In the genomic region with DNA sequence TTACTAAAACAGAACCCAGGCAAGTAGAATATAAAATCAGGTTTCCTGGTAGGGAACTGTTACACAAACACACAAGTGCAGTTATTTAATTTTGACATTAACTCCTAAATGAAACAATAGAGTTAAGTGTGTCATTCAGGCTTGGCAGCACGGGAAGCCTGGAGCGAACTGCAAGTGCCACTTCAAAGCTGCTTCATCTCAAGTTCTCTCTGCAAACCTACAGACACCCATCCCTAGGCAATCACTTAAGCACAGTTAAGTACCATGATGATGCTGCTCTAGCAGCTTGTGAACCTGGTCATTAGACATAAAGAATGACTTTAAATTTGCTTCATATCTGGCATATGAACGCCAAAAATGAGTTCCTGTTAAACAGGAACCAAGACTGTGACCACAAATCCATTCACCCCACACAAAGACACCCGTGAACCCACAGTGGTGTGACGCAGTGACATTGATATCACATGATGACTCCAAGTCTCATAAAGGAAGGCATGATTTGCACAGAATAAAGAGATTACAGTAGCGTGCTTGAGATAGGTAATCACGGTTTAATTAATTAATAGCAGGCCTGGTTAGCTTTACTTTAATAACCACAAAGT, we compare ENCODE assay signal across 27 mouse cellular contexts. TPM values are rescaled to one million over a fixed set of nuclear protein-coding genes. Genes with fewer than 3 reads are reported as not detected.
A peak's percentile ranks its signal among the peaks of the same experiment; 100 is the strongest.
DNase-seq lines count a peak whose midpoint lies in the region; ATAC-seq and TF ChIP-seq lines count a peak whose summit lies in the region.
"Had no signal": no experiment of that assay in that cellular context is flagged by ENCODE, and none has a peak within 500 bp of the region (broad histone marks: within the 10 kb centered on the region; RNA-seq: fewer than 3 reads in every experiment).

No protein-coding gene starts in this region.

- no peak for ATAC-seq in lung, embryonic 14.5 days (ENCODE audit: insufficient read depth)
- ATAC-seq in lung, postnatal 0 days: peak; percentile 78
- no peak for ATAC-seq in forebrain, embryonic 13.5 days
- ATAC-seq: forebrain, embryonic 14.5 days; hindbrain, embryonic 16.5 days had no signal

- DNase-seq in lung, embryonic 14.5 days: peak; percentile 20
- DNase-seq in lung, adult 2 months: no peak
- DNase-seq in T-cell, adult 2 months (ENCODE audit: low spot score): peak; percentile 2
- peak; percentile 81 for DNase-seq in lung, postnatal 0 days (ENCODE audit: low spot score)
- DNase-seq in naive thymus-derived CD4-positive, alpha-beta T cell, adult 2 months (ENCODE audit: low read depth): peak; percentile 20
- DNase-seq in Muller cell, postnatal 12 days (ENCODE audit: inconsistent ontology term): no peak
- DNase-seq: adrenal gland, postnatal 25 days; cerebellum, adult 11-12 months; cerebellum, adult 9-11 months; heart, postnatal 14 days; kidney, adult 2 months; kidney, postnatal 36 days; right cerebral cortex, postnatal 14 days; thymus, adult 2 months; thymus, postnatal 36 days had no signal

- H3K4me1 ChIP-seq in lung, embryonic 14.5 days (ENCODE audit: insufficient read depth): peaks cover 3% of the 10 kb centered on the region; the same call in 1 of the 2 replicates
- H3K4me1 ChIP-seq in lung, adult 2 months (ENCODE audit: control insufficient read depth, insufficient read depth, low read length): peaks cover 5% of the 10 kb centered on the region; the same call in 1 of the 2 replicates
- H3K4me1 ChIP-seq in lung, postnatal 0 days (ENCODE audit: insufficient read depth, low read depth, low read length): peaks cover 8% of the 10 kb centered on the region
- no peaks in the 10 kb centered on the region for H3K4me1 ChIP-seq in forebrain, embryonic 13.5 days
- H3K4me1 ChIP-seq: embryonic facial prominence, embryonic 15.5 days; liver, embryonic 15.5 days; midbrain, embryonic 12.5 days; neural tube, embryonic 13.5 days had no signal

- H3K9me3 ChIP-seq in lung, embryonic 14.5 days (ENCODE audit: low read depth, low read length): no peaks in the 10 kb centered on the region
- H3K9me3 ChIP-seq in lung, postnatal 0 days (ENCODE audit: low read length): no peaks in the 10 kb centered on the region
- H3K9me3 ChIP-seq in forebrain, embryonic 13.5 days (replicated peaks): no peaks in the 10 kb centered on the region
- H3K9me3 ChIP-seq: embryonic facial prominence, embryonic 15.5 days; limb, embryonic 12.5 days; liver, embryonic 15.5 days; megakaryocyte, embryonic 14.5 days; midbrain, embryonic 12.5 days; neural tube, embryonic 13.5 days had no signal

- H3K27ac ChIP-seq in lung, embryonic 14.5 days (ENCODE audit: low read depth): no peak overlapping the region
- 0 out of 2 replicates have a peak overlapping the region, but pooled peaks have one; percentile 28 for H3K27ac ChIP-seq in lung, postnatal 0 days (ENCODE audit: low read length)
- no peak overlapping the region for H3K27ac ChIP-seq in forebrain, embryonic 13.5 days
- H3K27ac ChIP-seq: embryonic facial prominence, embryonic 15.5 days; layer of hippocampus, adult 2 months; left cerebral cortex, adult 2 months; limb, embryonic 12.5 days; liver, embryonic 15.5 days; midbrain, embryonic 12.5 days; neural tube, embryonic 13.5 days had no signal

- H3K27me3 ChIP-seq in lung, embryonic 14.5 days (ENCODE audit: insufficient read depth, low read length): no peaks in the 10 kb centered on the region
- no peaks in the 10 kb centered on the region for H3K27me3 ChIP-seq in lung, postnatal 0 days (replicated peaks; ENCODE audit: insufficient read depth, low read length)
- no peaks in the 10 kb centered on the region for H3K27me3 ChIP-seq in forebrain, embryonic 13.5 days
- H3K27me3 ChIP-seq: embryonic facial prominence, embryonic 15.5 days; limb, embryonic 12.5 days; liver, embryonic 15.5 days; megakaryocyte, embryonic 14.5 days; midbrain, embryonic 12.5 days; neural tube, embryonic 13.5 days had no signal

- peaks cover 4% of the 10 kb centered on the region; the same call in 1 of the 2 replicates for H3K36me3 ChIP-seq in lung, embryonic 14.5 days (ENCODE audit: insufficient read depth)
- no peaks in the 10 kb centered on the region for H3K36me3 ChIP-seq in lung, postnatal 0 days (ENCODE audit: insufficient read depth, low read length)
- H3K36me3 ChIP-seq in forebrain, embryonic 13.5 days (ENCODE audit: poor library complexity, severe bottlenecking): no peaks in the 10 kb centered on the region

- H3K4me2 ChIP-seq in lung, embryonic 14.5 days: no peak overlapping the region
- no peak overlapping the region for H3K4me2 ChIP-seq in lung, postnatal 0 days (replicated peaks; ENCODE audit: low read depth, low read length)
- no peak overlapping the region for H3K4me2 ChIP-seq in forebrain, embryonic 13.5 days
- H3K4me2 ChIP-seq: embryonic facial prominence, embryonic 15.5 days; limb, embryonic 12.5 days; liver, embryonic 15.5 days; midbrain, embryonic 12.5 days; neural tube, embryonic 13.5 days had no signal

- TF ChIP-seq CTCF in lung, embryonic 14.5 days (IDR thresholded peaks at IDR 0.05; ENCODE audit: low read depth): no peak
- TF ChIP-seq CTCF in lung, adult 2 months (IDR thresholded peaks at IDR 0.05; ENCODE audit: insufficient read depth, low read length): no peak
- no peak for TF ChIP-seq CTCF in lung, postnatal 0 days (IDR thresholded peaks at IDR 0.05)

- WGBS in lung, embryonic 14.5 days: 69% methylated on average over 7 of the region's 7 CpGs
- 62% methylated on average over 7 of the region's 7 CpGs for WGBS in lung, adult 2 months
- WGBS in lung, postnatal 0 days: 59% methylated on average over 7 of the region's 7 CpGs
- WGBS in forebrain, embryonic 13.5 days: 82% methylated on average over 7 of the region's 7 CpGs

- no peak overlapping the region for H3K4me3 ChIP-seq in lung, embryonic 14.5 days (ENCODE audit: low read depth, low read length)
- no peak overlapping the region for H3K4me3 ChIP-seq in lung, adult 2 months (replicated peaks; ENCODE audit: extremely low read depth, low read depth, low read length)
- H3K4me3 ChIP-seq in lung, postnatal 0 days (ENCODE audit: low read depth, low read length): no peak overlapping the region
- no peak overlapping the region for H3K4me3 ChIP-seq in forebrain, embryonic 13.5 days
- H3K4me3 ChIP-seq: embryonic facial prominence, embryonic 15.5 days; layer of hippocampus, adult 2 months; left cerebral cortex, adult 2 months; limb, embryonic 12.5 days; liver, embryonic 15.5 days; megakaryocyte, embryonic 14.5 days; midbrain, embryonic 12.5 days; myocyte; neural tube, embryonic 13.5 days had no signal

- H3K9ac ChIP-seq in lung, embryonic 14.5 days: no peak overlapping the region
- H3K9ac ChIP-seq in lung, postnatal 0 days (replicated peaks; ENCODE audit: low read depth): no peak overlapping the region
- H3K9ac ChIP-seq in forebrain, embryonic 13.5 days: no peak overlapping the region
- H3K9ac ChIP-seq: embryonic facial prominence, embryonic 15.5 days; limb, embryonic 12.5 days; liver, embryonic 15.5 days; midbrain, embryonic 12.5 days; neural tube, embryonic 13.5 days had no signal

- no peak for TF ChIP-seq POLR2A in lung, adult 2 months (IDR thresholded peaks at IDR 0.05; ENCODE audit: borderline replicate concordance, extremely low read depth, low read depth, low read length)

- TF ChIP-seq EP300 in lung, postnatal 0 days (IDR thresholded peaks at IDR 0.05): peak; percentile 64

RNA-seq across cellular contexts. Expression of a gene that starts 33.3 kb away (rescaled TPM):
- 54.1 and 56.8 TPM in 2 replicates for polyA plus RNA-seq in lung, embryonic 14.5 days (2014; fragmentation: Nextera tagmentation; extraction: Ambion mirVana)
- polyA plus RNA-seq in lung, adult 2 months (2012; rRNA removed): 28.1 and 37.5 TPM in 2 replicates
- polyA plus RNA-seq in lung, postnatal 0 days (2015; fragmentation: Nextera tagmentation; extraction: Ambion mirVana): 113 and 119 TPM in 2 replicates
- 52.4 and 54.7 TPM in 2 replicates for polyA plus RNA-seq in forebrain, embryonic 13.5 days (2015; fragmentation: Nextera tagmentation; extraction: Ambion mirVana)

Comparison
In these comparisons a context has a peak if more than half of its experiments do, and no peak if none do; other contexts are left out.
1. DNase-seq: peak in lung, embryonic 14.5 days (single experiment), T-cell, adult 2 months (single experiment), lung, postnatal 0 days (single experiment) and naive thymus-derived CD4-positive, alpha-beta T cell, adult 2 months (single experiment); none in lung, adult 2 months (single experiment) and Muller cell, postnatal 12 days (single experiment).